Mouse (Mus musculus) Patski (cell line): ENCODE measurements around the gene Shq1. TPM values are rescaled to one million over a fixed set of nuclear protein-coding genes. Genes with fewer than 3 reads are reported as not detected.

Experiments used
- ATAC-seq: fragments of 100-300 bp; one replicate; pipeline ENCODE4 v1.8.0; 2021
- CTCF ChIA-PET: fragments of 350-600 bp; sonication (Branson Sonifier 250); formaldehyde crosslinking; loops from one replicate; lab custom pipeline; 2022; ENCODE audit warnings: inconsistent platforms; lab: Charles Lee
- POLR2A ChIA-PET: fragments of 350-600 bp; sonication (Branson Sonifier 250); formaldehyde crosslinking; loops from one replicate; lab custom pipeline; 2022; ENCODE audit warnings: antibody characterized with exemption, inconsistent platforms; lab: Charles Lee
- DNase-seq: peaks from one replicate; pipeline ENCODE4 v3.0.0-alpha.2; 2011; ENCODE audit warnings: low read depth, low spot score
- H3K27me3 ChIP-seq: fragments of 371-371 bp; one replicate; pipeline ENCODE4 v1.5.1; 2021
- CTCF ChIP-seq: fragments of 100-300 bp; IDR thresholded peaks from one replicate; pipeline ENCODE4 v1.5.1; 2021
- in situ Hi-C: fragments of 300-500 bp; cut with MboI; formaldehyde crosslinking; loops from 3 replicates; pipeline ENCODE4 v1.11.1; 2018; ENCODE audit warnings: low pct_unique_long_range_greater_than_20kb, mixed read lengths
- polyA plus RNA-seq: library from polyadenylated mRNA; unstranded; gene quantifications from one replicate; pipeline ENCODE4 v1.2.3, GENCODE M21; 2021

Gene Shq1
- 14.4 TPM for polyA plus RNA-seq

DNA sequence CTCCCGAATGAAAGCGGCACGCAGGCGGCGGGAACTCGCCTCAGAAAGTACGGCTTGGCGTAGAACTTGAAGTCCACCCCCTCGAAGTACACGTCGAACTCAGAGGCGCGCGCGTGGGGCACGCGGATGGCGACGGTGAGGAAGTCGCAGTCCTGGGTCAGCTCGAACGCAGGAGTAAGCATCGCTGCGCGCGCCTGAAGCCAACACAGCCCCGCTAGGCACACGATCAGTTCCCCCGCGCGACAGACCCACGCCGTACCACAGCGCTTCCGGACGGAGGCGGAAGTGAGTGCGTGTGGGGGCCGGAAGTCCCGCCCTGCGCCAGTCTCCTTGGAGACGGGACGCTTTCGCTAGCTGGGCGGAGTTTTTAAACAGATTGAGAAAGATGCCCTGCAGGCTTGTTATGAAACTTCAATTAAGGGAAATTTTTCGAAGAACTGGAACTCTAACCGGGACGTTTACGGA lies at the start of gene Shq1:
Shq1 (minus strand) TSS at position 278 of the 465 bp plus-strand sequence.
- in situ Hi-C loops, result loop anchor here (5.0 to 25.0 kb wide), 3 partner anchors 36 to 541 kb away; no protein-coding TSS in a partner anchor
- no peak for TF ChIP-seq CTCF
- ChIA-PET POLR2A (no interaction called here), CTCF (interaction anchor here (0.6 to 3.3 kb wide), 4 partner anchors 8 to 209 kb away, joined by 3 to 13 read pairs (median 4); partner anchors contain the start of gene Gxylt2)
- DNase-seq, result peak; percentile 56
- ATAC-seq, result peak; percentile 84
- no peaks in the 10 kb centered on the region for H3K27me3 ChIP-seq

DNA sequence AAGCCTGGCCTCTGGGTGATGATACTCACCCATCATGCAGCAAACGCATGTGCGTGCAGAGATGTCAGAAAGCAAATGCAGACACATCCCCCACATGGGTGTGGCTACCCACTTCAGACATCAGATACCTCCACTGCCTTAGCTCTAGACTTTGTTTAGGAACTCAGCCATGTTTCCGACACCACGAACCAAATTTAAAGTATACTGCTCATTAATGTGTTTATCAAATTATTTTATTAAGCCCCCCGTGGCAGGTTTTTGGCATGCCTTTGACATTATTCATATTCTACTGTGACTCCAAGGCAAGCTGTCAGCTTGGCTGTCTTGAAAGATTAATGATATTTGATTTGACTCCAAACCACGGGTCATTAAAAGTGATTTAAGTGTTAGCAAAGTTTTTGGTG lies 49.1 kb upstream of the Shq1 start:
- no peak for ATAC-seq
- ChIA-PET CTCF (interaction anchor here (2.7 kb wide), 1 partner anchor 10 kb away, joined by 12 read pairs; no protein-coding TSS in a partner anchor), POLR2A (interaction anchor here (1.2 to 1.3 kb wide), 2 partner anchors 10 to 45 kb away, joined by 3 to 4 read pairs; no protein-coding TSS in a partner anchor)
- no peak for DNase-seq
- no peak for TF ChIP-seq CTCF
- H3K27me3 ChIP-seq, result no peaks in the 10 kb centered on the region
- in situ Hi-C loops, result no loop called here

DNA sequence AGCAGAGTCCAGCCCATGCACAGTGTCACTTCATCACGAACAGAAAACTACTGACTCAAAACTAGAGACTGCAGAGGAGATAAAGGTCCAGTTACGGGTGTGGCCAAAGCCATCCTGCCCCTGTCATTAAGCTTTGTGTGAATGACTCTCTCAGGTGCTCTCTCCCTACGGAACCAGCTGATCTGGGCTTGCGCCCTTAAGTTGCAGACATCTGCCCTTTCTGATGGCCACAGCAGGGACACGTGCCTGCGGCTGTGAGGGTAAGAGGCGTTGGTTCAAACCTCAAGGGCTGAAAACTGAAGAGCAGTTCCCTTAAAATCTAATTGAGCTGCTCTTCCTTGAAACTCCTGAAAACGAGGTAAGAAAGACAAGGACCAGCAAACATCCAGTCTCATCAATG lies 45.9 kb upstream of the Shq1 start:
- DNase-seq (no peak), ATAC-seq (no peak)
- TF ChIP-seq CTCF, result no peak
- in situ Hi-C loops, result no loop called here
- H3K27me3 ChIP-seq, result no peaks in the 10 kb centered on the region
- CTCF ChIA-PET, result interaction anchor here (0.9 kb wide), 1 partner anchor 10 kb away, joined by 3 read pairs; no protein-coding TSS in a partner anchor
- POLR2A ChIA-PET, result interaction anchor here (0.9 to 1.1 kb wide), 2 partner anchors 13 to 120 kb away, joined by 3 read pairs; no protein-coding TSS in a partner anchor

- DNase-seq, result no peak
- in situ Hi-C loops, result no loop called here
- ChIA-PET CTCF (interaction anchor here (0.9 kb wide), 1 partner anchor 10 kb away, joined by 3 read pairs; no protein-coding TSS in a partner anchor), POLR2A (no interaction called here)
- no peak for TF ChIP-seq CTCF
- ATAC-seq, result no peak
- H3K27me3 ChIP-seq, result no peaks in the 10 kb centered on the region
Observed at GRCm38 (mm10) chr6:100716152-100716551, 45.2 kb upstream of the Shq1 start.

DNA sequence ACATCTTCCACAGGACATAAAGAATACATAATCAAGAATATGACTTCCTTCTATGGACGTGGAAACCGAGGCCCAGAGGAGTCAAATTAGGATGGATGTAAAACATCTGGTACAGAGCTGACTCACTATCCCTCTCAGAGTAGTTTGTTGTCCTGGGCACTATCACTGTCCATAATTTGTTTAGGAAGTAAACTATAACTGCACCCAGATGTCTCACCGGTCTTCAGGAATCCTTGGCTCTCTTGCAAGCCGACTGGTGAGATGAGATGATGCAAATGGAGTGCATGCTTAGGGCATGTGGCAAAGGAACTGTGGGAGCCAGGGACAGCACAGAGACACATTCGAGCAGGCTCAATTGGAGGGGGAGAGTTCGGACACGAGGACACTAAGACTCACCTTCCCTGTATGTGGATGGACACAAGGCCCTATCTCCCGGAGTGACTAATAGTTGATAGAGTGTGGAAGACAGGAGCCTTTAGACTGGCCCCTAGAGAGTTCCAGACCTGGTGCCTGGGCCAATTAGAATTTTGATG lies 44.4 kb upstream of the Shq1 start:
- no peak for ATAC-seq
- H3K27me3 ChIP-seq, result no peaks in the 10 kb centered on the region
- in situ Hi-C loops, result no loop called here
- TF ChIP-seq CTCF, result no peak
- no peak for DNase-seq
- POLR2A ChIA-PET, result no interaction called here
- CTCF ChIA-PET, result no interaction called here

- no peak for ATAC-seq
- CTCF ChIA-PET, result interaction anchor here (1.2 to 2.4 kb wide), 6 partner anchors 9 to 53 kb away, joined by 3 to 12 read pairs (median 6); no protein-coding TSS in a partner anchor
- TF ChIP-seq CTCF, result no peak
- in situ Hi-C loops, result no loop called here
- no peaks in the 10 kb centered on the region for H3K27me3 ChIP-seq
- DNase-seq, result no peak
- POLR2A ChIA-PET, result interaction anchor here (0.6 to 1.3 kb wide), 3 partner anchors 9 to 139 kb away, joined by 3 to 4 read pairs (median 3); no protein-coding TSS in a partner anchor
Observed at GRCm38 (mm10) chr6:100710866-100711265, 39.9 kb upstream of the Shq1 start.

DNA sequence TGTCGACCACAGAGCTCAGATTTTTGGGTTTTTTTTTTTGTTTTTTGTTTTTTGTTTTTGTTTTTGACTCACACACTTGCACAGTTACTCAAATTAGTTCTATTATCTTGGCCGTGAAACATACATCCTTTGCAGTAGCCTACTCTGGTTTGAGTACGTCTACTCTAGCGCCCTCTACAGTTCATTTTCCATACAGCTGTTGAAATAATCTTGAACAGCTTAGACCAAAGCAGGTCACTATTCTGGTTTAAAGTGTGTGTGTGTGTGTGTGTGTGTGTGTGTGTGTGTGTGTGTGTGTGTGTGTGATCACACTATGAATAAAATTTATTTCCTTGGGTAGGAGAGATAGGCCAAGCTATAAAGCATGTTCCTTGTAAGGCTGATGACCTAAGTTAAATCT lies 39.2 kb upstream of the Shq1 start:
- DNase-seq (no peak), ATAC-seq (no peak)
- peak; percentile 57 for TF ChIP-seq CTCF
- CTCF ChIA-PET, result interaction anchor here (0.6 to 2.8 kb wide), 15 partner anchors 10 to 1057 kb away, joined by 3 to 15 read pairs (median 5); no protein-coding TSS in a partner anchor
- in situ Hi-C loops, result no loop called here
- POLR2A ChIA-PET, result interaction anchor here (0.6 to 1.3 kb wide), 8 partner anchors 10 to 1639 kb away, joined by 3 to 4 read pairs (median 3); no protein-coding TSS in a partner anchor
- H3K27me3 ChIP-seq, result no peaks in the 10 kb centered on the region

DNA sequence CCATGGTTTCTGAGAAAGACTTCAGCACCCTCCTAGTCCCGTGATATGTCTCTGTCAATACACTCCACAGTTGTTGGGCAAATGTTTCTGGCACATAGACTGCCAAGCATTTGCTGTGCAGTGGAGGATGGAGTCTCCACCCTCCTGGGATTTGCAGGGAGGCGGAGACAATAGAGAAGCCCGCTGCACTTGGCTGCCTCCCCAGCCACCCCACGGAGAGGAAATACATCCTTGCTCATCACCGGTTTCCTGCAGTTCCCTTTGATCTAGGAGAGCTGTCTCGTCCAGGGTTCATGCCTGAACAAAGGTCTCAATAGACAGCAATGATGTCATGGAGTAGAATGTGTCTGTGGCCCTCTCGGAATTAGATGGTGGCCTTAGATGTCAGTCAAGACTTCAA lies 38.5 kb upstream of the Shq1 start:
- DNase-seq, result peak; percentile 97
- TF ChIP-seq CTCF, result no peak
- in situ Hi-C loops, result loop anchor here (5.0 to 10.0 kb wide), 3 partner anchors 37 to 125 kb away; partner anchors contain the start of genes Ppp4r2 and Shq1
- peak; percentile 86 for ATAC-seq
- CTCF ChIA-PET, result interaction anchor here (0.6 to 2.8 kb wide), 15 partner anchors 11 to 1056 kb away, joined by 3 to 15 read pairs (median 5); no protein-coding TSS in a partner anchor
- POLR2A ChIA-PET, result interaction anchor here (0.7 to 1.3 kb wide), 4 partner anchors 10 to 25 kb away, joined by 3 to 4 read pairs (median 3); no protein-coding TSS in a partner anchor
- H3K27me3 ChIP-seq, result no peaks in the 10 kb centered on the region

DNA sequence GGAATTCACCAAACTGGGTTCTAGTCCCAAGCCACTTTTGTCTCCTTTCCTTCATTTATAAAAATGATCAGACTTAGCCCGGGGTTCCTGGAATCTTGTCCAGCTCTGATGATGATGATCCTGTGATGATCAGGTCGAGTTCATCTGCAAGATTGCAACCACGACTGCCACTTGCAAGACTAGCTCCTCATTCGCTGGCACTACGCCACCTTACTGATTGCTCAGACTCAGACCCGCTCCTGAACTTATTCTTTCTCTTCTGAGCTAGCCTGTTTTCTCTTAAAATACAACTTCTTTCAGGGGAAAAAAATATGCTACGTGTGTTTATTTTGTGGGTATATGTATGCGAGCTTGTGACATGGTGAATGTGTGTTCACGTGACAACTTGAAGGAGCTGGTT lies 38.0 kb upstream of the Shq1 start:
- ChIA-PET CTCF (interaction anchor here (0.7 to 2.8 kb wide), 8 partner anchors 11 to 174 kb away, joined by 3 to 15 read pairs (median 6); no protein-coding TSS in a partner anchor), POLR2A (interaction anchor here (0.9 kb wide), 1 partner anchor 10 kb away, joined by 3 read pairs; no protein-coding TSS in a partner anchor)
- in situ Hi-C loops, result loop anchor here (5.0 to 10.0 kb wide), 3 partner anchors 37 to 126 kb away; partner anchors contain the start of genes Ppp4r2 and Shq1
- DNase-seq (no peak), ATAC-seq (no peak)
- no peak for TF ChIP-seq CTCF
- no peaks in the 10 kb centered on the region for H3K27me3 ChIP-seq

DNA sequence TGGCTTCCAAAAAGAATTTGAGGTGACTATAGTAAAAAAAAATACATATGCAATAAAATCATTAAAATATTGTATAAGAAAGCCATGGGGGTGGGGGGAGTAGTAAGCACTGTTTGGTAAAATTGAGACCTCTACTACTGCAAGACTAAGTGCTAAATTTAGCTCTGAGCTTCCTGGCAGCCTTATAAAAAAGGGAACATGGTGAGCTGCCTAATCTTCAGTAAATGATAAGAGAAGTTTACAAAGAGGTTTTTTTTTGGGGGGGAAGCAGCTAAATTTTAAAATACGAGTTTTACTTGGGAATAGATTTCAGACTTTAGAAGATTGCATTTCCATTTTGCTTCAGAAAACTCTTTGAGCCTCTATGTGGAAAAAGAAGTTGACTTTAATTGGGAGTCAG lies 37.3 kb upstream of the Shq1 start:
- ChIA-PET POLR2A (no interaction called here), CTCF (interaction anchor here (0.7 to 2.8 kb wide), 4 partner anchors 9 to 502 kb away, joined by 3 to 15 read pairs (median 3); no protein-coding TSS in a partner anchor)
- no peak for ATAC-seq
- no peak for TF ChIP-seq CTCF
- no peak for DNase-seq
- no peaks in the 10 kb centered on the region for H3K27me3 ChIP-seq
- in situ Hi-C loops, result loop anchor here (5.0 to 10.0 kb wide), 3 partner anchors 36 to 127 kb away; partner anchors contain the start of genes Ppp4r2 and Shq1
